Mouse (Mus musculus): ENCODE results near the gene 1110008P14Rik.

The 1110008P14Rik gene

DNA sequence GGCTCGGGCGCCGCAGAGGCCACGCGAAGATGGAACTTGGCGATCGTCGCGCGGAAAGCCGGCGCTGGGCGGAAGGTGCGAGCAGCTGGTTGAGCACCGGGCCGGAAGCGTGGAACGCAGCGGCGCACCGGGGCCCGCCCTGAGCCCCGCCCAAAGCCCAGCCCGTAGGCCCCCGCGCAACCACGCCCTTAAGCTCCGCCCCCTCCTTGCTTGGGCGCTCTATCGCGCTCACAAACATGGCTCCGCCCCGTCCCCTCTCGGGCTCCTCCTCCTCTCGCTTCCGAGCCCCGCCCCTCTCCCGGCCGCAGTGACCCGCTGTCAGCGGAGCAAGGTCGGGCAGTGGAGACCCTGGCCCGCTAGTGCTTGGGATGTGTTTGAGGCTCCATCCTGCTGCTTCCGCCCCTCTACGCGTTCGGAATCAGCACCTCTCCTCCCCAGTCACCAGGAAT is at the start of gene 1110008P14Rik:
1110008P14Rik (minus strand) TSS at position 164 of the 449 bp plus-strand sequence.
- no peak for DNase-seq (ENCODE audit: extremely low read depth, low read depth, low spot score)

DNA sequence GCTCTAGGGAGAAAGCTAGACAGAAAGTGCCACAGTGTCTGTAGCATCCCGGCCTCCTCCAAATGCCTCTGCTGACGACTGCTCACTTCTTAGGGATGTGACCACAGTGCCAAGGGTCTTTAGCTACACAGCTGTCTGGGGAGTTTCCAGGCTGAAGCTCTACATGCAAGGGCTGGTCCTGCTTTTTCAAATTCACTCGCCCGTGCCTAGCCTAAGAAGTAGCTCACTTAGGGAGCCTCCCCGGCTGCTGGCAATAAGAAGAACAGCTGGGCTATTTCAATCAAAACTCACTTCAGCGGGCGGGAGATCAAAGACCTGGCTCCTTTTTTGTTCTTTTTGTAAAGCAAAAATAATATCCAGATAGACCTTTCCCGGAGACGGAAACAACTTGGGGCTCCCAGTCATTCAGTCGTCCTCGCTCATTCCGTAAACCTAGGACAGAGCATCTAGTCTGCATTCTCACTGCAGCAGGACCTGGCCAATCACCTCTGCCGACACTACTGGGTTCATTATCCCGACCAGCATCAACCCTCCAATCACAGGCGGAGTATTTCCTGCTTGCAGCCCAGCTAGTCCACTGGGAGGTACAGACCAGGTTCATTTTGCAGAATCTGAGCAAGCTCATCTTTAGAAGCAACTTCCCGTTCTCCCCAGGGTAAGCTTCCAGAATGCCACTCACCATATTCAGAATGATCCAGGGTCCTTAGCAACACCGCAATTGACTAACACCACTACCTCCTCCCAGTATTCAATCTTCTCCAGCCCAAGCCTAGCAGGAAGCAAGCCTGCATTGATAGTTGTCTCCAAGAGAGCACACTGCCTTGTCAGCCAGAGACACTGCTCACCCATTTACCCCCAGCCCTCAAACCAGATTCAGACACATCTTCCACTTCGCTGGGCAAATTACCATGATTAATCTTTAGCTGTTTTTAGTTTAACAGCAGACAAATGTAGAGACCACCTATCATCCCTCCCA is 49.3 kb upstream of the 1110008P14Rik start:
- DNase-seq (ENCODE audit: extremely low read depth, low read depth, low spot score), result no peak

- no peak for DNase-seq (ENCODE audit: extremely low read depth, low read depth, low spot score)
Measured at GRCm38 (mm10) chr2:32429215-32429891, 47.6 kb upstream of the 1110008P14Rik start.

DNA sequence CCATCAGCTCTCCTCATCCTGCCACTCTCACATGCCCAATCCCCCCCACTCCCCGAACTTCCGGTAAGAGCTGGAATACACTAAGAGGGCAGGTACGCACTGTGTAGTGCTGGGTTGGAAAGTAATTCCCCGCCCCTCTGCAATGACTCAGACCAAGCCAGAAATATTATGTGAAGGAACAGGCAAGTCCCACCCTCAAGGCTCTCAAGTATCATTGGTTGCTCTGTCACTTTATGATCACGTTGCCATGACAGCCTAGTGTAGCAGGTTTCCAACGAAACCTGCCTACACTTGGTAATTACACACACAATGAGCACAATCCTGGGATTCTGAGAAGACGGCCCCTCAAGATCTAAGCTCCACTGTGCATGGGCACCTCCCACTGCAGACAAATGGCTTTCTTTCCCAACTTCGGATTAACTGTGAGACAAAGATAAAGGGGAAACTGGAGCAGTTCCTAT is 46.6 kb upstream of the 1110008P14Rik start:
- no peak for DNase-seq (ENCODE audit: extremely low read depth, low read depth, low spot score)

GRCm38 (mm10) chr2:32427720-32428119 is 46.0 kb upstream of the 1110008P14Rik start:
- no peak for DNase-seq (ENCODE audit: extremely low read depth, low read depth, low spot score)

DNA sequence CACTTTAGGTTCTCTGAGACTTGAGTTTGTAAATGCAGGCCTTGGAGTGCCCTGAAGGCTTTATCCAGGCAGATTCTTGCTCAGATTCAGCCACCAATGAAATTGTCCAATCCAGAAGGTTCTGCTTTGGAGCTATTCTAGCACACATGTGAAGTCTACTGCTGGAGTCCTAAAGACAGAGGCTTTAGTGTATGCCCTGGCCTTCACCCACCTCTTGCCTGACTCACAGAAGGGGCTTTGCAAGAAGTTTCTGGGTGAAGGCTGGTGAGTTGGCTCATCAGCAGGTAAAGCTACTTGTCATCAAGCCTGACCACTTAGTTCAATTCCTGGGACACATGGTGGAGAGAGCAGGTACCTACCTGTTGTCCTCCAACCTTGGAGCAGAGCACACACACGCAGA is 44.4 kb upstream of the 1110008P14Rik start:
- DNase-seq (ENCODE audit: extremely low read depth, low read depth, low spot score), result no peak

DNA sequence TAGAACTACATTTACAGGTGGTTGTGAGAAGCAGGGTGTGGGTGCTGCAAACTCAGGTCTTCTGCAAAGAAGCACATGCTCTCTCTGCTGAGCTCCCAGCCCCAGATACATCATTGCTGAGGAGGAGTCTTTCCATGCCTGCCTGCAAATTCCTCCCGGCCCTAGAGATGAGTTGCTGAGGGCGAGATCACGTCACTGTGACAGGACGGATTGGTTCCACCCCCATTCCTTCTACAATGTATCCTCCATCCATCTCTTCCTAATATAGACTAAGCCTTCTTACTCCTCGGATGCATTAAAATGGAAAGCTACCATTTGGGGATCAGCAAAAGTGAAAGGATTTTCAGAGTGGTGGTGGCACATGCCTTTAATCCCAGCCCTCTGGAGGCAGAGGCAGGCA is 43.8 kb upstream of the 1110008P14Rik start:
- no peak for DNase-seq (ENCODE audit: extremely low read depth, low read depth, low spot score)

- peak; percentile 88 for DNase-seq (ENCODE audit: extremely low read depth, low read depth, low spot score)
Measured at GRCm38 (mm10) chr2:32424796-32425195, 43.1 kb upstream of the 1110008P14Rik start.

- DNase-seq (ENCODE audit: extremely low read depth, low read depth, low spot score), result peak; percentile 92
Measured at GRCm38 (mm10) chr2:32423481-32424331, 42.0 kb upstream of the 1110008P14Rik start.

DNA sequence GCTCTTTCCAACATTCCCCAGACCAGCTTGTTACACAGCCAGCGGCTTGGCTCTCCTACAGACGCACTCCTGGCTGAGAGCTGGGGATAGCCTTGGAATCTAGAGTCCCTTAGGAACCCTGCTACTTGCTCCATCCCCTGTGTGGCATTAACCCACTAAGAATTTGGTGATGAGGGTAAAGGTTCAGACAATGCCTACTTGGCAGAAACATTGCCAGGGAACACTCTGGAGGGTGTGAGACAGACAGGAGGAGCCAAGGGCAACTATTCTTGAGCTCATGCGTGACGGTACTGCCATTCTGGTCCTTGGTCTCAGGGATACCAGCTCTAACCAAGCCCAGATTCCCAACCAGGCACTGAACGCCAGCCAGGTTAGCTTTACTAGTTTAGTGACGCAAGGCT is 40.1 kb upstream of the 1110008P14Rik start:
- DNase-seq (ENCODE audit: extremely low read depth, low read depth, low spot score), result no peak

- no peak for DNase-seq (ENCODE audit: extremely low read depth, low read depth, low spot score)
Measured at GRCm38 (mm10) chr2:32420647-32421046, 38.9 kb upstream of the 1110008P14Rik start.

GRCm38 (mm10) chr2:32420066-32420608 is 38.4 kb upstream of the 1110008P14Rik start:
- no peak for DNase-seq (ENCODE audit: extremely low read depth, low read depth, low spot score)

DNA sequence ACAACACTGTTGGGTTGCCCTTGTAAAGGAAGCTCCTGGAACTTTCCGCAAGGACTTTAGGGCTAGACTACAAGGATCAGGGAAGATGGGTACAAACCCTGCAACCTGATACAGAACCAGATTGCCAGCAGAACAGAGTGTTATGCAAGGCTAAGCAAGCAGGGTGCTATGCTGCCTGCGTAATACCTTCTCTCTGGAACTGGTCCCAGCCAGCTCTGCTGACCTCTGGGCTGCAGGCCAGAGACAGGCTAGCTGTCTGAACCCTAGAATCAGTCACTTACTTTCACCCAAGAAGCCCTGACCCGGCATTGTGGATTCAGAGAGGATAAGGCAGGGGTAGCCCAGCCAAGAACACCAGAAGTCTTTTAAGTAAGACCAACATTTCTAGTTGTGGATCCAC is 37.6 kb upstream of the 1110008P14Rik start:
- DNase-seq (ENCODE audit: extremely low read depth, low read depth, low spot score), result no peak

GRCm38 (mm10) chr2:32418430-32419151 is 36.9 kb upstream of the 1110008P14Rik start:
- no peak for DNase-seq (ENCODE audit: extremely low read depth, low read depth, low spot score)

GRCm38 (mm10) chr2:32417486-32417885 is 35.7 kb upstream of the 1110008P14Rik start:
- no peak for DNase-seq (ENCODE audit: extremely low read depth, low read depth, low spot score)

- DNase-seq (ENCODE audit: extremely low read depth, low read depth, low spot score), result no peak
Measured at GRCm38 (mm10) chr2:32416556-32416955, 34.8 kb upstream of the 1110008P14Rik start.

GRCm38 (mm10) chr2:32415801-32416200 is 34.1 kb upstream of the 1110008P14Rik start:
- no peak for DNase-seq (ENCODE audit: extremely low read depth, low read depth, low spot score)

GRCm38 (mm10) chr2:32413936-32414335 is 32.2 kb upstream of the 1110008P14Rik start:
- no peak for DNase-seq (ENCODE audit: extremely low read depth, low read depth, low spot score)

GRCm38 (mm10) chr2:32412742-32413531 is 31.2 kb upstream of the 1110008P14Rik start:
- DNase-seq (ENCODE audit: extremely low read depth, low read depth, low spot score), result no peak

All from fat pad, adult 2 months (tissue).